In genomic region chr15:84600977-84601595, GRCm38 (mm10) we compare ENCODE assay signal across 14 mouse cellular contexts. TPM values are rescaled to one million over a fixed set of nuclear protein-coding genes. Genes with fewer than 3 reads are reported as not detected.
A peak's percentile ranks its signal among the peaks of the same experiment; 100 is the strongest.
DNase-seq lines count a peak whose midpoint lies in the region; ATAC-seq and TF ChIP-seq lines count a peak whose summit lies in the region.
"Had no signal": no experiment of that assay in that cellular context is flagged by ENCODE, and none has a peak within 500 bp of the region (broad histone marks: within the 10 kb centered on the region; RNA-seq: fewer than 3 reads in every experiment).

No protein-coding gene starts in this region.

- H3K36me3 ChIP-seq in intestine, postnatal 0 days (ENCODE audit: control insufficient read depth, insufficient read depth), result no peaks in the 10 kb centered on the region
- no peaks in the 10 kb centered on the region for H3K36me3 ChIP-seq in intestine, embryonic 15.5 days
- H3K36me3 ChIP-seq in midbrain, embryonic 10.5 days, result no peaks in the 10 kb centered on the region
- H3K36me3 ChIP-seq in midbrain, embryonic 15.5 days (replicated peaks), result no peaks in the 10 kb centered on the region
- H3K36me3 ChIP-seq in ES-E14 (ENCODE audit: control insufficient read depth, insufficient read depth, low read length, poor library complexity, severe bottlenecking), result no peaks in the 10 kb centered on the region
- H3K36me3 ChIP-seq in embryonic facial prominence, embryonic 15.5 days, result no peaks in the 10 kb centered on the region
- H3K36me3 ChIP-seq: limb, embryonic 15.5 days had no signal

- peak; percentile 30 for TF ChIP-seq CTCF in intestine, postnatal 0 days (IDR thresholded peaks at IDR 0.05; ENCODE audit: low read depth)

- no peaks in the 10 kb centered on the region for H3K27me3 ChIP-seq in intestine, postnatal 0 days (replicated peaks; ENCODE audit: control insufficient read depth, insufficient read depth, low read length)
- no peaks in the 10 kb centered on the region for H3K27me3 ChIP-seq in intestine, embryonic 15.5 days (replicated peaks)
- no peaks in the 10 kb centered on the region for H3K27me3 ChIP-seq in midbrain, embryonic 10.5 days (ENCODE audit: low read depth, poor library complexity, severe bottlenecking)
- no peaks in the 10 kb centered on the region for H3K27me3 ChIP-seq in midbrain, embryonic 15.5 days (replicated peaks)
- H3K27me3 ChIP-seq in embryonic facial prominence, embryonic 15.5 days, result no peaks in the 10 kb centered on the region
- H3K27me3 ChIP-seq: limb, embryonic 15.5 days had no signal

- WGBS in intestine, postnatal 0 days, result 70% methylated on average over 9 of the region's 9 CpGs
- 71% methylated on average over 9 of the region's 9 CpGs for WGBS in intestine, embryonic 15.5 days
- WGBS in midbrain, embryonic 10.5 days, result 76% methylated on average over 9 of the region's 9 CpGs
- 76% methylated on average over 9 of the region's 9 CpGs for WGBS in midbrain, embryonic 15.5 days
- WGBS in embryonic facial prominence, embryonic 15.5 days, result 72% methylated on average over 9 of the region's 9 CpGs

- intact Hi-C loops in left cerebral cortex, postnatal 10 days (cut with DNase I), result no loop called here

- H3K9me3 ChIP-seq in intestine, postnatal 0 days (ENCODE audit: control insufficient read depth), result no peaks in the 10 kb centered on the region
- H3K9me3 ChIP-seq in intestine, embryonic 15.5 days, result no peaks in the 10 kb centered on the region
- H3K9me3 ChIP-seq in midbrain, embryonic 10.5 days (replicated peaks), result 0 out of 2 replicates have a peak, but pooled peaks cover 4% of the 10 kb centered on the region
- no peaks in the 10 kb centered on the region for H3K9me3 ChIP-seq in midbrain, embryonic 15.5 days
- no peaks in the 10 kb centered on the region for H3K9me3 ChIP-seq in ES-E14 (ENCODE audit: control insufficient read depth, insufficient read depth, low read depth, low read length)
- no peaks in the 10 kb centered on the region for H3K9me3 ChIP-seq in embryonic facial prominence, embryonic 15.5 days (replicated peaks)
- H3K9me3 ChIP-seq: limb, embryonic 15.5 days had no signal

- ATAC-seq in intestine, postnatal 0 days, result no peak
- ATAC-seq in intestine, embryonic 15.5 days, result no peak
- ATAC-seq in midbrain, embryonic 15.5 days (replicated peaks), result no peak
- ATAC-seq in embryonic facial prominence, embryonic 15.5 days (ENCODE audit: insufficient number of reproducible peaks, low FRiP score, low TSS enrichment, low read depth), result no peak
- ATAC-seq: CD4-positive, CD25-positive, alpha-beta regulatory T cell, adult 4 months; forebrain, embryonic 14.5 days had no signal

- no peak overlapping the region for H3K9ac ChIP-seq in intestine, postnatal 0 days (ENCODE audit: low read depth, low read length)
- H3K9ac ChIP-seq in intestine, embryonic 15.5 days, result no peak overlapping the region
- no peak overlapping the region for H3K9ac ChIP-seq in midbrain, embryonic 15.5 days
- H3K9ac ChIP-seq in ES-E14 (ENCODE audit: insufficient read depth, low read depth, low read length, poor library complexity, severe bottlenecking), result no peak overlapping the region
- no peak overlapping the region for H3K9ac ChIP-seq in embryonic facial prominence, embryonic 15.5 days
- H3K9ac ChIP-seq: limb, embryonic 15.5 days had no signal

- in situ Hi-C loops in ES-E14 (cut with MboI; ENCODE audit: low sequenced_read_pairs in 2 of 2, unreplicated experiment in 2 of 2), result loop anchor here in 1 of 2 experiments (25.0 kb wide), 1 partner anchor 339 kb away; no protein-coding TSS in a partner anchor

- no peak overlapping the region for H3K27ac ChIP-seq in intestine, postnatal 0 days (ENCODE audit: low read depth, low read length)
- no peak overlapping the region for H3K27ac ChIP-seq in intestine, embryonic 15.5 days
- 0 out of 2 replicates have a peak overlapping the region, but pooled peaks have one; percentile 17 for H3K27ac ChIP-seq in midbrain, embryonic 10.5 days (replicated peaks)
- H3K27ac ChIP-seq in midbrain, embryonic 15.5 days, result no peak overlapping the region
- H3K27ac ChIP-seq in ES-E14 (ENCODE audit: insufficient read depth, low read depth, low read length, poor library complexity, severe bottlenecking), result no peak overlapping the region
- H3K27ac ChIP-seq in embryonic facial prominence, embryonic 15.5 days (replicated peaks), result peak overlapping the region; percentile 60; the same call in 1 of the 2 replicates
- H3K27ac ChIP-seq: limb, embryonic 15.5 days had no signal

- no peaks in the 10 kb centered on the region for H3K4me1 ChIP-seq in intestine, postnatal 0 days (replicated peaks; ENCODE audit: control insufficient read depth, insufficient read depth, low read length)
- no peaks in the 10 kb centered on the region for H3K4me1 ChIP-seq in intestine, embryonic 15.5 days (replicated peaks)
- H3K4me1 ChIP-seq in midbrain, embryonic 10.5 days, result peaks cover 10% of the 10 kb centered on the region; the same call in 1 of the 2 replicates
- no peaks in the 10 kb centered on the region for H3K4me1 ChIP-seq in midbrain, embryonic 15.5 days
- no peaks in the 10 kb centered on the region for H3K4me1 ChIP-seq in ES-E14 (ENCODE audit: control insufficient read depth in 2 of 2, insufficient read depth in 2 of 2, low read length in 2 of 2, poor library complexity in 1 of 2)
- H3K4me1 ChIP-seq in embryonic facial prominence, embryonic 15.5 days, result peaks cover 7% of the 10 kb centered on the region; the same call in 1 of the 2 replicates

- H3K4me3 ChIP-seq in intestine, postnatal 0 days (ENCODE audit: low read depth, low read length), result no peak overlapping the region
- no peak overlapping the region for H3K4me3 ChIP-seq in intestine, embryonic 15.5 days (replicated peaks)
- no peak overlapping the region for H3K4me3 ChIP-seq in midbrain, embryonic 10.5 days
- H3K4me3 ChIP-seq in midbrain, embryonic 15.5 days, result no peak overlapping the region
- no peak overlapping the region for H3K4me3 ChIP-seq in ES-E14 (ENCODE audit: insufficient read depth in 1 of 2, low read depth in 1 of 2, low read length in 2 of 2, poor library complexity in 1 of 2, severe bottlenecking in 1 of 2)
- H3K4me3 ChIP-seq in embryonic facial prominence, embryonic 15.5 days (replicated peaks), result no peak overlapping the region
- H3K4me3 ChIP-seq: limb, embryonic 15.5 days had no signal

- no peak overlapping the region for H3K4me2 ChIP-seq in intestine, postnatal 0 days (replicated peaks; ENCODE audit: low read depth)
- H3K4me2 ChIP-seq in intestine, embryonic 15.5 days (replicated peaks), result no peak overlapping the region
- H3K4me2 ChIP-seq in midbrain, embryonic 15.5 days, result no peak overlapping the region
- no peak overlapping the region for H3K4me2 ChIP-seq in embryonic facial prominence, embryonic 15.5 days (replicated peaks)
- H3K4me2 ChIP-seq: limb, embryonic 15.5 days had no signal

- DNase-seq in midbrain, embryonic 10.5 days (ENCODE audit: low spot score), result no peak
- DNase-seq in ES-E14 (ENCODE audit: low read depth, low spot score), result no peak
- no peak for DNase-seq in left cerebral cortex, postnatal 10 days (ENCODE audit: extremely low spot score in 1 of 2, low spot score in 2 of 2)
- DNase-seq: cerebellum, adult 2 months; heart, adult 11 months; kidney, adult 9 months; right cerebral cortex, postnatal 4 days had no signal

TF ChIP-seq in ES-E14, 5 proteins besides CTCF, POLR2A, EP300 and RAD21:
- no peak for TF ChIP-seq ZC3H11A (IDR thresholded peaks at IDR 0.05; ENCODE audit: borderline replicate concordance, low read depth, low read length)
- TF ChIP-seq HCFC1 (IDR thresholded peaks at IDR 0.05; ENCODE audit: borderline replicate concordance, insufficient read depth, low read length), result no peak
- TF ChIP-seq ZNF384 (IDR thresholded peaks at IDR 0.05; ENCODE audit: low read depth, low read length), result peak; percentile 73
- TF ChIP-seq MAFK (IDR thresholded peaks at IDR 0.05; ENCODE audit: insufficient read depth, low read depth, low read length), result no peak
- TF ChIP-seq CHD2 (IDR thresholded peaks at IDR 0.05; ENCODE audit: low read depth, low read length), result no peak

RNA-seq across cellular contexts. Expression of gene Rtl6, which starts 43.5 kb away (rescaled TPM):
- polyA plus RNA-seq in intestine, postnatal 0 days (2015; fragmentation: Nextera tagmentation; extraction: Ambion mirVana), result 3.0 and 3.7 TPM in 2 replicates
- polyA plus RNA-seq in intestine, embryonic 15.5 days (2015; fragmentation: Nextera tagmentation; extraction: Ambion mirVana), result 10.1 and 10.3 TPM in 2 replicates
- 27.4 and 37.4 TPM in 2 replicates for polyA plus RNA-seq in midbrain, embryonic 10.5 days (2016; fragmentation: Nextera tagmentation; extraction: Ambion mirVana)
- 77.6 and 78.9 TPM in 2 replicates for polyA plus RNA-seq in midbrain, embryonic 15.5 days (2015; fragmentation: Nextera tagmentation; extraction: Ambion mirVana)
- total RNA-seq in ES-E14 (2012; rRNA removed), result 3.1 and 3.3 TPM in 2 replicates
- 19.5 and 21.5 TPM in 2 replicates for polyA plus RNA-seq in embryonic facial prominence, embryonic 15.5 days (2015; fragmentation: Nextera tagmentation; extraction: Ambion mirVana)
- 10 to 100 TPM; 66.8 to 67.4 TPM for total RNA-seq in left cerebral cortex, postnatal 10 days (2021)

Comparison
In these comparisons a context has a peak if more than half of its experiments do, and no peak if none do; other contexts are left out.
1. H3K27ac ChIP-seq: peak in midbrain, embryonic 10.5 days (single experiment) and embryonic facial prominence, embryonic 15.5 days (single experiment); none in intestine, postnatal 0 days (single experiment), intestine, embryonic 15.5 days (single experiment), midbrain, embryonic 15.5 days (single experiment) and ES-E14 (single experiment).